Comparison of ENCODE assay signal across 19 mouse cellular contexts in genomic region chr1:40764042-40764441, GRCm38 (mm10). TPM values are rescaled to one million over a fixed set of nuclear protein-coding genes. Genes with fewer than 3 reads are reported as not detected.
DNase-seq lines count a peak whose midpoint lies in the region; ATAC-seq and TF ChIP-seq lines count a peak whose summit lies in the region.
"Had no signal": no experiment of that assay in that cellular context is flagged by ENCODE, and none has a peak within 500 bp of the region (broad histone marks: within the 10 kb centered on the region; RNA-seq: fewer than 3 reads in every experiment).

No protein-coding gene starts in this region.

- TF ChIP-seq CTCF in forebrain, postnatal 0 days (IDR thresholded peaks at IDR 0.05; ENCODE audit: low read depth) = peak; percentile 15; the same call in 1 of the 2 replicates
- TF ChIP-seq CTCF in intestine, postnatal 0 days (IDR thresholded peaks at IDR 0.05; ENCODE audit: low read depth) = peak; percentile 48
- 0 out of 2 replicates have a peak, but pooled peaks have one; percentile 24 for TF ChIP-seq CTCF in midbrain, postnatal 0 days (IDR thresholded peaks at IDR 0.05)

- no peak overlapping the region for H3K9ac ChIP-seq in forebrain, postnatal 0 days
- no peak overlapping the region for H3K9ac ChIP-seq in forebrain, embryonic 11.5 days (ENCODE audit: low read length)
- H3K9ac ChIP-seq in intestine, postnatal 0 days (ENCODE audit: low read depth, low read length) = no peak overlapping the region
- H3K9ac ChIP-seq in intestine, embryonic 16.5 days (ENCODE audit: low read depth, low read length) = no peak overlapping the region
- H3K9ac ChIP-seq in midbrain, postnatal 0 days (replicated peaks; ENCODE audit: low read length, poor library complexity, severe bottlenecking) = no peak overlapping the region
- H3K9ac ChIP-seq in midbrain, embryonic 15.5 days = no peak overlapping the region
- H3K9ac ChIP-seq: embryonic facial prominence, embryonic 13.5 days; forebrain, embryonic 13.5 days; hindbrain, embryonic 13.5 days had no signal

- no peak for DNase-seq in forebrain, postnatal 0 days
- DNase-seq in forebrain, embryonic 11.5 days (ENCODE audit: low spot score) = no peak
- no peak for DNase-seq in midbrain, postnatal 0 days (ENCODE audit: low spot score)
- DNase-seq in lung, postnatal 4 days = no peak
- DNase-seq: adrenal gland, adult 2 months; adrenal gland, postnatal 25 days; cerebellum, adult 18-20 months; cerebellum, adult 9-11 months; cerebellum, postnatal 36 days; gastrocnemius, postnatal 36 days; heart, postnatal 10 days had no signal

- H3K27ac ChIP-seq in forebrain, postnatal 0 days (ENCODE audit: low read depth, low read length) = no peak overlapping the region
- H3K27ac ChIP-seq in forebrain, embryonic 11.5 days (ENCODE audit: low read depth, low read length) = no peak overlapping the region
- H3K27ac ChIP-seq in intestine, postnatal 0 days (ENCODE audit: low read depth, low read length) = no peak overlapping the region
- no peak overlapping the region for H3K27ac ChIP-seq in intestine, embryonic 16.5 days (ENCODE audit: low read length)
- no peak overlapping the region for H3K27ac ChIP-seq in midbrain, postnatal 0 days (ENCODE audit: low read depth, low read length)
- H3K27ac ChIP-seq in midbrain, embryonic 15.5 days = no peak overlapping the region
- H3K27ac ChIP-seq: embryonic facial prominence, embryonic 13.5 days; forebrain, embryonic 13.5 days; hindbrain, embryonic 13.5 days; hindbrain, postnatal 0 days had no signal

- no peak for ATAC-seq in forebrain, postnatal 0 days
- no peak for ATAC-seq in forebrain, embryonic 11.5 days (replicated peaks; ENCODE audit: low FRiP score)
- ATAC-seq in intestine, postnatal 0 days = no peak
- no peak for ATAC-seq in intestine, embryonic 16.5 days
- no peak for ATAC-seq in midbrain, postnatal 0 days (ENCODE audit: low FRiP score)
- ATAC-seq in midbrain, embryonic 15.5 days (replicated peaks) = no peak
- ATAC-seq: forebrain, embryonic 13.5 days; hindbrain, postnatal 0 days had no signal

- no peaks in the 10 kb centered on the region for H3K4me1 ChIP-seq in forebrain, postnatal 0 days (ENCODE audit: insufficient read depth)
- no peaks in the 10 kb centered on the region for H3K4me1 ChIP-seq in forebrain, embryonic 11.5 days (replicated peaks; ENCODE audit: control insufficient read depth, insufficient read depth, low read length)
- H3K4me1 ChIP-seq in intestine, postnatal 0 days (replicated peaks; ENCODE audit: control insufficient read depth, insufficient read depth, low read length) = peaks cover 2% of the 10 kb centered on the region
- no peaks in the 10 kb centered on the region for H3K4me1 ChIP-seq in intestine, embryonic 16.5 days (ENCODE audit: control insufficient read depth, insufficient read depth, low read length)
- H3K4me1 ChIP-seq in midbrain, postnatal 0 days (ENCODE audit: insufficient read depth, low read length) = no peaks in the 10 kb centered on the region
- no peaks in the 10 kb centered on the region for H3K4me1 ChIP-seq in midbrain, embryonic 15.5 days
- H3K4me1 ChIP-seq: embryonic facial prominence, embryonic 13.5 days; forebrain, embryonic 13.5 days; hindbrain, embryonic 13.5 days had no signal

- 33% methylated on average over 1 of the region's 1 CpGs for WGBS in forebrain, postnatal 0 days
- WGBS in forebrain, embryonic 11.5 days = 97% methylated on average over 1 of the region's 1 CpGs
- WGBS in intestine, postnatal 0 days = 85% methylated on average over 1 of the region's 1 CpGs
- 92% methylated on average over 1 of the region's 1 CpGs for WGBS in intestine, embryonic 16.5 days
- WGBS in midbrain, postnatal 0 days = 74% methylated on average over 1 of the region's 1 CpGs
- 66% methylated on average over 1 of the region's 1 CpGs for WGBS in midbrain, embryonic 15.5 days

- H3K9me3 ChIP-seq in forebrain, postnatal 0 days (ENCODE audit: low read length) = no peaks in the 10 kb centered on the region
- H3K9me3 ChIP-seq in forebrain, embryonic 11.5 days (ENCODE audit: control insufficient read depth, low read length) = no peaks in the 10 kb centered on the region
- H3K9me3 ChIP-seq in intestine, postnatal 0 days (ENCODE audit: control insufficient read depth) = no peaks in the 10 kb centered on the region
- no peaks in the 10 kb centered on the region for H3K9me3 ChIP-seq in intestine, embryonic 16.5 days (ENCODE audit: control insufficient read depth, low read length)
- no peaks in the 10 kb centered on the region for H3K9me3 ChIP-seq in midbrain, postnatal 0 days (ENCODE audit: low read length)
- no peaks in the 10 kb centered on the region for H3K9me3 ChIP-seq in midbrain, embryonic 15.5 days
- H3K9me3 ChIP-seq: embryonic facial prominence, embryonic 13.5 days; forebrain, embryonic 13.5 days; hindbrain, embryonic 13.5 days had no signal

- no peaks in the 10 kb centered on the region for H3K36me3 ChIP-seq in forebrain, postnatal 0 days (ENCODE audit: insufficient read depth)
- H3K36me3 ChIP-seq in forebrain, embryonic 11.5 days (ENCODE audit: control insufficient read depth, insufficient read depth, low read length) = no peaks in the 10 kb centered on the region
- no peaks in the 10 kb centered on the region; the same call in 1 of the 2 replicates for H3K36me3 ChIP-seq in intestine, postnatal 0 days (ENCODE audit: control insufficient read depth, insufficient read depth)
- no peaks in the 10 kb centered on the region for H3K36me3 ChIP-seq in intestine, embryonic 16.5 days (ENCODE audit: control insufficient read depth, insufficient read depth, low read length)
- no peaks in the 10 kb centered on the region for H3K36me3 ChIP-seq in midbrain, postnatal 0 days (ENCODE audit: insufficient read depth, low read length)
- no peaks in the 10 kb centered on the region for H3K36me3 ChIP-seq in midbrain, embryonic 15.5 days (replicated peaks)
- H3K36me3 ChIP-seq: embryonic facial prominence, embryonic 13.5 days; hindbrain, embryonic 13.5 days had no signal

- H3K4me3 ChIP-seq in forebrain, postnatal 0 days (ENCODE audit: low read depth, low read length) = no peak overlapping the region
- H3K4me3 ChIP-seq in forebrain, embryonic 11.5 days (ENCODE audit: low read depth, low read length) = no peak overlapping the region
- no peak overlapping the region for H3K4me3 ChIP-seq in intestine, postnatal 0 days (ENCODE audit: low read depth, low read length)
- no peak overlapping the region for H3K4me3 ChIP-seq in intestine, embryonic 16.5 days (ENCODE audit: low read length)
- H3K4me3 ChIP-seq in midbrain, postnatal 0 days (ENCODE audit: low read depth, low read length) = no peak overlapping the region
- H3K4me3 ChIP-seq in midbrain, embryonic 15.5 days = no peak overlapping the region
- H3K4me3 ChIP-seq: embryonic facial prominence, embryonic 13.5 days; forebrain, embryonic 13.5 days; hindbrain, embryonic 13.5 days had no signal

- no peak overlapping the region for H3K4me2 ChIP-seq in forebrain, postnatal 0 days (ENCODE audit: low read depth)
- no peak overlapping the region for H3K4me2 ChIP-seq in forebrain, embryonic 11.5 days (ENCODE audit: low read depth, low read length, severe bottlenecking)
- peak overlapping the region; percentile 40; the same call in 1 of the 2 replicates for H3K4me2 ChIP-seq in intestine, postnatal 0 days (replicated peaks; ENCODE audit: low read depth)
- no peak overlapping the region for H3K4me2 ChIP-seq in intestine, embryonic 16.5 days (ENCODE audit: low read depth, low read length)
- no peak overlapping the region for H3K4me2 ChIP-seq in midbrain, postnatal 0 days (ENCODE audit: low read depth, low read length, poor library complexity, severe bottlenecking)
- no peak overlapping the region for H3K4me2 ChIP-seq in midbrain, embryonic 15.5 days
- H3K4me2 ChIP-seq: embryonic facial prominence, embryonic 13.5 days; forebrain, embryonic 13.5 days; hindbrain, embryonic 13.5 days had no signal

- no peaks in the 10 kb centered on the region for H3K27me3 ChIP-seq in forebrain, postnatal 0 days (ENCODE audit: insufficient read depth, low read length)
- no peaks in the 10 kb centered on the region for H3K27me3 ChIP-seq in forebrain, embryonic 11.5 days (ENCODE audit: control insufficient read depth, insufficient read depth, low read length)
- H3K27me3 ChIP-seq in intestine, postnatal 0 days (replicated peaks; ENCODE audit: control insufficient read depth, insufficient read depth, low read length) = no peaks in the 10 kb centered on the region
- no peaks in the 10 kb centered on the region for H3K27me3 ChIP-seq in intestine, embryonic 16.5 days (replicated peaks; ENCODE audit: control insufficient read depth, insufficient read depth, low read length)
- no peaks in the 10 kb centered on the region for H3K27me3 ChIP-seq in midbrain, postnatal 0 days (ENCODE audit: insufficient read depth, low read length)
- no peaks in the 10 kb centered on the region for H3K27me3 ChIP-seq in midbrain, embryonic 15.5 days (replicated peaks)
- H3K27me3 ChIP-seq: embryonic facial prominence, embryonic 13.5 days; forebrain, embryonic 13.5 days; hindbrain, embryonic 13.5 days had no signal

RNA-seq across cellular contexts. Expression of gene Mfsd9, which starts 26.4 kb away (rescaled TPM):
- 8.8 and 13.2 TPM in 2 replicates for total RNA-seq in forebrain, postnatal 0 days (2014; rRNA removed)
- polyA plus RNA-seq in forebrain, postnatal 0 days (2015; fragmentation: Nextera tagmentation; extraction: Ambion mirVana) = 5.7 and 7.0 TPM in 2 replicates
- 2.8 and 3.3 TPM in 2 replicates for polyA plus RNA-seq in forebrain, embryonic 11.5 days (2014; fragmentation: Nextera tagmentation; extraction: Ambion mirVana)
- polyA plus RNA-seq in intestine, postnatal 0 days (2015; fragmentation: Nextera tagmentation; extraction: Ambion mirVana) = 7.6 and 7.8 TPM in 2 replicates
- 5.9 and 6.8 TPM in 2 replicates for polyA plus RNA-seq in intestine, embryonic 16.5 days (2015; fragmentation: Nextera tagmentation; extraction: Ambion mirVana)
- 9.2 and 9.3 TPM in 2 replicates for total RNA-seq in midbrain, postnatal 0 days (2014; rRNA removed)
- 5.5 and 5.8 TPM in 2 replicates for polyA plus RNA-seq in midbrain, postnatal 0 days (2015; fragmentation: Nextera tagmentation; extraction: Ambion mirVana)
- 6.6 and 8.5 TPM in 2 replicates for polyA plus RNA-seq in midbrain, embryonic 15.5 days (2015; fragmentation: Nextera tagmentation; extraction: Ambion mirVana)

RNA-seq across cellular contexts. Expression of gene Tmem182, which starts 41.4 kb away (rescaled TPM):
- 0.08 and 0.24 TPM in 2 replicates for total RNA-seq in forebrain, postnatal 0 days (2014; rRNA removed)
- 0.13 and 0.27 TPM in 2 replicates for polyA plus RNA-seq in forebrain, postnatal 0 days (2015; fragmentation: Nextera tagmentation; extraction: Ambion mirVana)
- not detected in 2 replicates for polyA plus RNA-seq in forebrain, embryonic 11.5 days (2014; fragmentation: Nextera tagmentation; extraction: Ambion mirVana)
- polyA plus RNA-seq in intestine, postnatal 0 days (2015; fragmentation: Nextera tagmentation; extraction: Ambion mirVana) = 0.05 and 0.16 TPM in 2 replicates
- polyA plus RNA-seq in intestine, embryonic 16.5 days (2015; fragmentation: Nextera tagmentation; extraction: Ambion mirVana) = 0.22 and 0.43 TPM in 2 replicates
- total RNA-seq in midbrain, postnatal 0 days (2014; rRNA removed) = 0.05 and 0.24 TPM in 2 replicates
- polyA plus RNA-seq in midbrain, postnatal 0 days (2015; fragmentation: Nextera tagmentation; extraction: Ambion mirVana) = 0.20 and 0.21 TPM in 2 replicates
- polyA plus RNA-seq in midbrain, embryonic 15.5 days (2015; fragmentation: Nextera tagmentation; extraction: Ambion mirVana) = 0.06 TPM in 2 replicates
- total RNA-seq: hematopoietic stem cell, adult 5-6 weeks had no signal
